Mouse (Mus musculus): Measurements from ENCODE around the gene Epx. TPM values are rescaled to one million over a fixed set of nuclear protein-coding genes. Genes with fewer than 3 reads are reported as not detected.
"Not testable (repeated sequence)": the region's sequence is repeated elsewhere in the genome, so short reads cannot be mapped to it uniquely, and the experiment has no call there.

Gene Epx
- polyA plus RNA-seq, 2 experiments, result 0.65 to 3.8 TPM

GRCm38 (mm10) chr11:87879826-87880225, 4.5 kb upstream of the Epx start:
- no peaks in the 10 kb centered on the region for H3K36me3 ChIP-seq (replicated peaks; ENCODE audit: control insufficient read depth, insufficient read depth, low read depth)
- no peak for TF ChIP-seq EP300 (IDR thresholded peaks at IDR 0.05; ENCODE audit: low read depth)
- no peak for TF ChIP-seq CTCF (IDR thresholded peaks at IDR 0.05; ENCODE audit: low read depth)
- H3K27me3 ChIP-seq (ENCODE audit: control insufficient read depth, insufficient read depth, low read length), result no peaks in the 10 kb centered on the region
- H3K4me3 ChIP-seq (ENCODE audit: insufficient read depth in 1 of 2, low read depth in 2 of 2, low read length in 2 of 2), result no peak overlapping the region
- H3K9me3 ChIP-seq (ENCODE audit: control insufficient read depth, low read length), result no peaks in the 10 kb centered on the region
- no peak overlapping the region for H3K4me2 ChIP-seq (ENCODE audit: low read depth)
- WGBS (ENCODE audit: insufficient replicate concordance), result 66% methylated on average over 9 of the region's 9 CpGs
- H3K4me1 ChIP-seq (replicated peaks; ENCODE audit: control insufficient read depth in 2 of 2, insufficient read depth in 2 of 2, low read length in 1 of 2), result no peaks in the 10 kb centered on the region
- ATAC-seq (ENCODE audit: insufficient read depth), result no peak
- H3K9ac ChIP-seq (replicated peaks), result no peak overlapping the region
- DNase-seq (ENCODE audit: low read depth in 3 of 3, low spot score in 3 of 3), result no peak
- no peak overlapping the region for H3K27ac ChIP-seq

GRCm38 (mm10) chr11:87871766-87872165, 3.6 kb downstream of the Epx start:
- Histone ChIP-seq H3K4me3 (ENCODE audit: insufficient read depth in 1 of 2, low read depth in 2 of 2, low read length in 2 of 2) (no peak overlapping the region), H3K36me3 (replicated peaks; ENCODE audit: control insufficient read depth, insufficient read depth, low read depth) (no peaks in the 10 kb centered on the region), H3K27me3 (ENCODE audit: control insufficient read depth, insufficient read depth, low read length) (no peaks in the 10 kb centered on the region), H3K4me2 (ENCODE audit: low read depth) (no peak overlapping the region), H3K9ac (replicated peaks) (no peak overlapping the region), H3K27ac (no peak overlapping the region), H3K4me1 (replicated peaks; ENCODE audit: control insufficient read depth in 2 of 2, insufficient read depth in 2 of 2, low read length in 1 of 2) (no peaks in the 10 kb centered on the region), H3K9me3 (ENCODE audit: control insufficient read depth, low read length) (no peaks in the 10 kb centered on the region)
- no peak for DNase-seq (ENCODE audit: low read depth in 3 of 3, low spot score in 3 of 3)
- WGBS (ENCODE audit: insufficient replicate concordance), result 51% methylated on average over 8 of the region's 8 CpGs
- no peak for TF ChIP-seq EP300 (IDR thresholded peaks at IDR 0.05; ENCODE audit: low read depth)
- no peak for TF ChIP-seq CTCF (IDR thresholded peaks at IDR 0.05; ENCODE audit: low read depth)
- ATAC-seq (ENCODE audit: insufficient read depth), result no peak

- no peak for DNase-seq (ENCODE audit: low read depth in 3 of 3, low spot score in 3 of 3)
- WGBS (ENCODE audit: insufficient replicate concordance), result 55% methylated on average over 2 of the region's 2 CpGs
Observed at GRCm38 (mm10) chr11:87870096-87870495, 5.2 kb downstream of the Epx start.

GRCm38 (mm10) chr11:87866891-87867290, 8.4 kb downstream of the Epx start:
- DNase-seq (ENCODE audit: low read depth in 3 of 3, low spot score in 3 of 3); H3K4me1 ChIP-seq (replicated peaks; ENCODE audit: control insufficient read depth in 2 of 2, insufficient read depth in 2 of 2, low read length in 1 of 2): not testable (repeated sequence)
- WGBS (ENCODE audit: insufficient replicate concordance), result 32% methylated on average over 1 of the region's 2 CpGs

More at GRCm38 (mm10) chr11:87870096-87870495, 5.2 kb downstream of the Epx start:
- Histone ChIP-seq H3K4me2 (ENCODE audit: low read depth) (no peak overlapping the region), H3K4me3 (ENCODE audit: insufficient read depth in 1 of 2, low read depth in 2 of 2, low read length in 2 of 2) (no peak overlapping the region), H3K36me3 (replicated peaks; ENCODE audit: control insufficient read depth, insufficient read depth, low read depth) (no peaks in the 10 kb centered on the region), H3K4me1 (replicated peaks; ENCODE audit: control insufficient read depth in 2 of 2, insufficient read depth in 2 of 2, low read length in 1 of 2) (no peaks in the 10 kb centered on the region), H3K27ac (no peak overlapping the region), H3K9me3 (ENCODE audit: control insufficient read depth, low read length) (no peaks in the 10 kb centered on the region), H3K9ac (replicated peaks) (no peak overlapping the region), H3K27me3 (ENCODE audit: control insufficient read depth, insufficient read depth, low read length) (no peaks in the 10 kb centered on the region)
- no peak for ATAC-seq (ENCODE audit: insufficient read depth)
- TF ChIP-seq CTCF (IDR thresholded peaks at IDR 0.05; ENCODE audit: low read depth) (no peak), EP300 (IDR thresholded peaks at IDR 0.05; ENCODE audit: low read depth) (no peak)

GRCm38 (mm10) chr11:87862805-87863204, 12.5 kb downstream of the Epx start:
- Histone ChIP-seq H3K27ac (no peak overlapping the region), H3K4me2 (ENCODE audit: low read depth) (no peak overlapping the region), H3K36me3 (replicated peaks; ENCODE audit: control insufficient read depth, insufficient read depth, low read depth) (no peaks in the 10 kb centered on the region), H3K9ac (replicated peaks) (no peak overlapping the region), H3K4me1 (replicated peaks; ENCODE audit: control insufficient read depth in 2 of 2, insufficient read depth in 2 of 2, low read length in 1 of 2) (no peaks in the 10 kb centered on the region), H3K27me3 (ENCODE audit: control insufficient read depth, insufficient read depth, low read length) (no peaks in the 10 kb centered on the region), H3K4me3 (ENCODE audit: insufficient read depth in 1 of 2, low read depth in 2 of 2, low read length in 2 of 2) (no peak overlapping the region), H3K9me3 (ENCODE audit: control insufficient read depth, low read length) (no peaks in the 10 kb centered on the region)
- TF ChIP-seq EP300 (IDR thresholded peaks at IDR 0.05; ENCODE audit: low read depth) (no peak), CTCF (IDR thresholded peaks at IDR 0.05; ENCODE audit: low read depth) (no peak)
- DNase-seq (ENCODE audit: low read depth in 3 of 3, low spot score in 3 of 3) (no peak), ATAC-seq (ENCODE audit: insufficient read depth) (no peak)
- WGBS (ENCODE audit: insufficient replicate concordance), result 72% methylated on average over 13 of the region's 13 CpGs

More at GRCm38 (mm10) chr11:87866891-87867290, 8.4 kb downstream of the Epx start:
- peak; percentile 13; the same call in 1 of the 2 replicates for TF ChIP-seq CTCF (IDR thresholded peaks at IDR 0.05; ENCODE audit: low read depth)
- not testable (repeated sequence) for H3K27me3 ChIP-seq (ENCODE audit: control insufficient read depth, insufficient read depth, low read length); H3K4me3 ChIP-seq (ENCODE audit: insufficient read depth in 1 of 2, low read depth in 2 of 2, low read length in 2 of 2); H3K36me3 ChIP-seq (replicated peaks; ENCODE audit: control insufficient read depth, insufficient read depth, low read depth); H3K9me3 ChIP-seq (ENCODE audit: control insufficient read depth, low read length); H3K4me2 ChIP-seq (ENCODE audit: low read depth); ATAC-seq (ENCODE audit: insufficient read depth); H3K9ac ChIP-seq (replicated peaks); H3K27ac ChIP-seq
